Mouse (Mus musculus): ENCODE results near the gene Acvr1b.

DNA sequence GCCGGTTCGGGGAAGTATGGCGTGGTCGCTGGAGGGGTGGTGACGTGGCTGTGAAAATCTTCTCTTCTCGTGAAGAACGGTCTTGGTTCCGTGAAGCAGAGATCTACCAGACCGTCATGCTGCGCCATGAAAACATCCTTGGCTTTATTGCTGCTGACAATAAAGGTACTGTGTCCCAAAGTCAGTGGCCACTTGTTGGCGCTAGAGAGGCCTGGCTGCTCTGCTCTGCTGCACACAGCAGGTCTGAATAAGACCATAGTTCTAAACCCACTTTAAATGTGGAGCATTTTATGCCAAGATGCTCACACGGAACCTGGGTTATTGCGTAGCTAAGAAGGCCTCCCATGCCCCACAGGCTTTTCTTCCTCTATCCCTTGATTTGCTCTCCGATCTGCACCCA is 25.0 kb downstream of the Acvr1b start:
- TF ChIP-seq CTCF (conservative IDR thresholded peaks at IDR 0.05 in 1 of 2, IDR thresholded peaks at IDR 0.05 in 1 of 2; ENCODE audit: low read depth in 2 of 2, low read length in 2 of 2), result peak; percentile 61 to 85
- no peak for TF ChIP-seq MAFK (IDR thresholded peaks at IDR 0.05; ENCODE audit: insufficient replicate concordance, low read length)
- TF ChIP-seq SIN3A (IDR thresholded peaks at IDR 0.05; ENCODE audit: low read length), result no peak
